Mouse (Mus musculus): Measurements from ENCODE around the gene Ubald1. TPM values are rescaled to one million over a fixed set of nuclear protein-coding genes. Genes with fewer than 3 reads are reported as not detected.

The Ubald1 gene
- polyA plus RNA-seq, 1 experiment = 65.2 TPM

DNA sequence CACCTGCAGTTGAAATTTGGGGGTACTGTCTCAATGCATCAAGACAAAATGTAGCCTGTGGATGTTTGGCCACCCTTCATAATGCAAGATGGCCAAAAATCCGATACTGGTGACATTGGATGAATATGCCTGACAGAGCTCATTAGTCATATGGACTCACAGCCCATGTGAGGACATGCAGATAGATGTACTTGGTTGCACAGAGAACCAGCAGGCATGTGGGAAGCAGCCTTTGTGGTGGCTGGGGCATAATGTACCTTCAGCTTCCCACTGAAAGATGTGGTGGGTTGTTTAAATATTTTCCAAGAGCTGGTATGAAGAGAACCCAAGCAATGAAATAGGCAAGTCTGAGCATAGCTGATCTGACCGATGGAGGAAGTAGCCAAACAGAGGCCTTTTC lies 46.3 kb downstream of the Ubald1 start:
- peak overlapping the region; percentile 28; the same call in 1 of the 2 replicates for H3K4me3 ChIP-seq (ENCODE audit: control insufficient read depth, low read depth, low read length)
- peaks cover 6% of the 10 kb centered on the region for H3K4me1 ChIP-seq (ENCODE audit: control insufficient read depth, insufficient read depth, low read length)
- no peaks in the 10 kb centered on the region for H3K27me3 ChIP-seq (ENCODE audit: control insufficient read depth, insufficient read depth, low read length)
- no peak overlapping the region for H3K27ac ChIP-seq (ENCODE audit: control insufficient read depth, insufficient read depth, low read depth, low read length)
- H3K36me3 ChIP-seq (ENCODE audit: control insufficient read depth, insufficient read depth, low read length) = no peaks in the 10 kb centered on the region
- TF ChIP-seq CTCF (IDR thresholded peaks at IDR 0.05; ENCODE audit: control insufficient read depth, insufficient read depth, insufficient replicate concordance, low read depth, low read length) = no peak
- no peak for TF ChIP-seq POLR2A (IDR thresholded peaks at IDR 0.05; ENCODE audit: control insufficient read depth, low read depth, low read length)

DNA sequence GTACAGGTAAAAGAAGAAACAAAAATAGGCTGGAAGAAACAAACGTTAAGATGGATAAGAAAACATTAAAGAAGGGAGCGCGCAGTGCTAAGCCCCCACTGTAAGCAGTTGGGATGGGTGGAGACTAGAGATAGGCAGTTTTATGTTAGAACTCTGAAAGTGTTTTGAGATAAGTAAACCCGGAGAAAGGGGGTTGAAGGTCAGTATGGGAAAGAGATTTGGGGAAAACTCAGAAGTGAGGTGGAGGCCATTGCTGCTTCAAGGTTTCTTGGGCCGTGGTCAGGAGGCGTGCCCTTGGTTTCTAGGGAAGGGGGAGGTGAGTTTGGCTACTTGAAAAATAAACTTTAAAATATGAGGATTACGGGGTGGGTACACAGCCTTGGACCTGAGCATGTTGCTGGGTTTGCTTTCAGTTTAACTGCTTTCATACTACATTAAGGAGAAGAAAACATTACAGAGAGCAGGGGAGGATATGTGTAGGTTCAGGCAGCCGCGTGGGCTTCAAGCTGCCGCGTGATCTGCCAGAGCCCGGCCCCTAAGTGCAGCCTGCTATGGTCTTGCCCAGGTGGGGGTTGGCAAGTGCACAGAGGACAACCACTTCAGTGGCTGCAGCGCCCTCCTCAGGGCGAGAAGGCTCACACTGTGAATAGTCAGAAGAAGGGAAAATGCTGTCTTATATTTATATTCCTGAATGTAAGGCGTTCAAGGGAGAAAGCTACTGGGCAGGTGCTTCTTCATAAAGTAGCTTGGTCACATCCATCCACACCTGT lies 48.3 kb downstream of the Ubald1 start:
- Histone ChIP-seq H3K36me3 (ENCODE audit: control insufficient read depth, insufficient read depth, low read length) (no peaks in the 10 kb centered on the region), H3K27ac (ENCODE audit: control insufficient read depth, insufficient read depth, low read depth, low read length) (no peak overlapping the region), H3K27me3 (ENCODE audit: control insufficient read depth, insufficient read depth, low read length) (no peaks in the 10 kb centered on the region), H3K4me1 (ENCODE audit: control insufficient read depth, insufficient read depth, low read length) (peaks cover 6% of the 10 kb centered on the region), H3K4me3 (ENCODE audit: control insufficient read depth, low read depth, low read length) (peak overlapping the region; percentile 15; the same call in 1 of the 2 replicates)
- TF ChIP-seq POLR2A (IDR thresholded peaks at IDR 0.05; ENCODE audit: control insufficient read depth, low read depth, low read length) (no peak), CTCF (IDR thresholded peaks at IDR 0.05; ENCODE audit: control insufficient read depth, insufficient read depth, insufficient replicate concordance, low read depth, low read length) (peak; percentile 39; the same call in 1 of the 2 replicates)

- H3K4me1 ChIP-seq (ENCODE audit: control insufficient read depth, insufficient read depth, low read length) = peaks cover 6% of the 10 kb centered on the region
- H3K27ac ChIP-seq (ENCODE audit: control insufficient read depth, insufficient read depth, low read depth, low read length) = no peak overlapping the region
- H3K36me3 ChIP-seq (ENCODE audit: control insufficient read depth, insufficient read depth, low read length) = no peaks in the 10 kb centered on the region
- TF ChIP-seq CTCF (IDR thresholded peaks at IDR 0.05; ENCODE audit: control insufficient read depth, insufficient read depth, insufficient replicate concordance, low read depth, low read length) (no peak), POLR2A (IDR thresholded peaks at IDR 0.05; ENCODE audit: control insufficient read depth, low read depth, low read length) (no peak)
- no peak overlapping the region for H3K4me3 ChIP-seq (ENCODE audit: control insufficient read depth, low read depth, low read length)
- H3K27me3 ChIP-seq (ENCODE audit: control insufficient read depth, insufficient read depth, low read length) = no peaks in the 10 kb centered on the region
Measured at GRCm38 (mm10) chr16:4829271-4829900, 50.7 kb downstream of the Ubald1 start.

- Histone ChIP-seq H3K4me3 (ENCODE audit: control insufficient read depth, low read depth, low read length) (no peak overlapping the region), H3K36me3 (ENCODE audit: control insufficient read depth, insufficient read depth, low read length) (no peaks in the 10 kb centered on the region), H3K27me3 (ENCODE audit: control insufficient read depth, insufficient read depth, low read length) (no peaks in the 10 kb centered on the region), H3K4me1 (ENCODE audit: control insufficient read depth, insufficient read depth, low read length) (peaks cover 6% of the 10 kb centered on the region), H3K27ac (ENCODE audit: control insufficient read depth, insufficient read depth, low read depth, low read length) (no peak overlapping the region)
- TF ChIP-seq POLR2A (IDR thresholded peaks at IDR 0.05; ENCODE audit: control insufficient read depth, low read depth, low read length) = no peak
- TF ChIP-seq CTCF (IDR thresholded peaks at IDR 0.05; ENCODE audit: control insufficient read depth, insufficient read depth, insufficient replicate concordance, low read depth, low read length) = no peak
Measured at GRCm38 (mm10) chr16:4827639-4828038, 52.5 kb downstream of the Ubald1 start.

Other genes with a start within 250 kb of the Ubald1 start
- 13.5 and 15.9 TPM in 2 replicates for gene Vasn, start 240.4 kb downstream of the Ubald1 start, polyA plus RNA-seq (2012; rRNA removed)
- gene Dnaja3, start 240.3 kb downstream of the Ubald1 start, polyA plus RNA-seq (2012; rRNA removed) = 26.7 and 28.0 TPM in 2 replicates
- gene Coro7, start 200.5 kb downstream of the Ubald1 start, polyA plus RNA-seq (2012; rRNA removed) = 17.2 and 17.4 TPM in 2 replicates
- 1.8 and 2.2 TPM in 2 replicates for gene Nmral1, start 161.0 kb downstream of the Ubald1 start, polyA plus RNA-seq (2012; rRNA removed)
- 538 and 552 TPM in 2 replicates for gene Hmox2, start 154.0 kb downstream of the Ubald1 start, polyA plus RNA-seq (2012; rRNA removed)
- 55.2 and 57.0 TPM in 2 replicates for gene Cdip1, start 90.0 kb downstream of the Ubald1 start, polyA plus RNA-seq (2012; rRNA removed)
- gene 4930562C15Rik, start 44.9 kb downstream of the Ubald1 start, polyA plus RNA-seq (2012; rRNA removed) = 55.3 and 61.1 TPM in 2 replicates
- 29.1 and 29.6 TPM in 2 replicates for gene Mgrn1, start 5.9 kb upstream of the Ubald1 start, polyA plus RNA-seq (2012; rRNA removed)
- gene Nudt16l1, start 58.4 kb upstream of the Ubald1 start, polyA plus RNA-seq (2012; rRNA removed) = 43.1 and 44.3 TPM in 2 replicates
- 39.3 and 41.5 TPM in 2 replicates for gene Anks3, start 83.9 kb upstream of the Ubald1 start, polyA plus RNA-seq (2012; rRNA removed)
- 558 and 561 TPM in 2 replicates for gene Sept12, start 117.5 kb upstream of the Ubald1 start, polyA plus RNA-seq (2012; rRNA removed)
- 1.7 and 4.3 TPM in 2 replicates for gene Smim22, start 127.0 kb upstream of the Ubald1 start, polyA plus RNA-seq (2012; rRNA removed)
- gene Rogdi, start 133.2 kb upstream of the Ubald1 start, polyA plus RNA-seq (2012; rRNA removed) = 277 and 305 TPM in 2 replicates
- 44.5 and 45.3 TPM in 2 replicates for gene Glyr1, start 169.5 kb upstream of the Ubald1 start, polyA plus RNA-seq (2012; rRNA removed)
- gene Ubn1, start 169.7 kb upstream of the Ubald1 start, polyA plus RNA-seq (2012; rRNA removed) = 26.8 and 28.4 TPM in 2 replicates